Mouse (Mus musculus): ENCODE measurements at regions not wholly inside any gene's neighbourhood (a gene's known extent, or its start where the extent isn't known, plus 50 kb on each side); places are given as distances from the start of the nearest gene placed in this dataset.
A peak's percentile ranks its signal among the peaks of the same experiment; 100 is the strongest.

DNA sequence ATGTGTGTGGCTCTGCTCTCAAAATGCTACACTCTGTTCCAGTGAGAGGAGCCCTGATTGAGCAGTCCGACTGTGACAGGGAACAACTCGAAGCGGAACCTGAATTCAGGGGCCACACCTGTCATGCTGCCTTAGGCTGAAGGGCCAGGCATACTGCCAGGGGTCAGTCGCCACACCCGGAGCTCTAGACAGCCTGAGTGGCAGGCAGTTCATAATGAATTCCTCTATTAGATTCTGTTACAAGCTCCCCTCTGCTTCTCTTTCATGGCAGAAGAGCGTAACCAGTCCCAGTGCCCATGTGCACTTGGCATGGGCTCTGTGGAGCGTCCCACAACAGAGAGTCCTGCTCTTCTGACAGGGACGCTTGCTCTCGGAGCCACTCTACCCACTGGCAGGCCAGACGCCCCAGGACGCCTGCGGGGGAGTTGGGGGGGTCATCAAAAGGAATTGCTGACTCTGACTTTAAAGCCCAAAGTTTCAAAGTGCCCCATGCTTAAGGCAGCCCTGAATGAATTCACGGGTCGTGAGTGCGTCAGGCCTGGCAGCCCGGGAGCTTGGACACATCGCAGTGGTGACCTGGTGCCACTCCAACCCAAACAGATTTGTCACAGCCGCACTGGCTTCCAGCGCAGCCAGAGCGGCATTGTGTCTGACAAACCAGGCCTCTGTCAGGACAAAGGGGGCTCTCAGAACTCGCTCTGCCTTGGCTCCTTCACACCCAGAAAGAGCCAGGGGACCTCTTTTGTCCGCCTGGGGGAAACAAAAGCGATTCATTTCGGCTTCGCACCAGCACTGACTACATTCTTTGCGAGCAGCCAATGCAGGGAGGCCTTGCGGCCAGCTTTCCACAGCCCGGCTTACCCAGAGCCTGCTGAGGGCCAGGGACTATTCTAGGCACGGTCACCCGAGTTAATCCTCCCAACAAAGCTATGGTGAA is 144.1 kb downstream of the Nufip1 start:
- Histone ChIP-seq H3K36me3 (replicated peaks) (no peaks in the 10 kb centered on the region), H3K27ac (peak overlapping the region; percentile 92), H3K4me3 (peak overlapping the region; percentile 35), H3K9me3 (no peaks in the 10 kb centered on the region), H3K4me1 (peaks cover 84% of the 10 kb centered on the region), H3K27me3 (ENCODE audit: poor library complexity, severe bottlenecking) (peaks cover 23% of the 10 kb centered on the region; the same call in 1 of the 2 replicates)
- DNase-seq (ENCODE audit: extremely low spot score, low spot score) = peak; percentile 91
- WGBS = 6% methylated on average over 30 of the region's 30 CpGs

DNA sequence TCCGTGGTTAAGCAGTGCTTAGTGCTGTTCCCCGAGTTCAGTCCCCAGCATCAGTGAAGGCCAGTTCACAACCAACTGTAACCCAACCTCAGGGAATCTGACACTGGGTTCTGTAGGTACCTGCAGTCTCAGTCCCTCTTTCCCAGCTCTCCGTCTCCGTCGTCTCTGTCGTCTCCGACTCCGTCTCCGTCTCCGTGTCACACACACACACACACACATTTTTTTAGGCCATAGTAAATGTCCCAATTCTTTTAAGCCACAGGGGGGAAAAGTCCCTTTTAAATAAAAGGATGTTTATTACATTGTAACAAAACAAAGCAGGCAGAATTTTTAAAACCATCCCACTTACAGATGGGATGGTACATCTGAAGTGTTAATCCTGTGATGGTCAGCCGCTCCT is 145.3 kb downstream of the Nufip1 start:
- H3K4me3 ChIP-seq = peak overlapping the region; percentile 35; the same call in 1 of the 2 replicates
- peaks cover 93% of the 10 kb centered on the region for H3K4me1 ChIP-seq
- no peaks in the 10 kb centered on the region for H3K9me3 ChIP-seq
- WGBS = 61% methylated on average over 11 of the region's 11 CpGs
- no peaks in the 10 kb centered on the region for H3K36me3 ChIP-seq (replicated peaks)
- peak overlapping the region; percentile 92 for H3K27ac ChIP-seq
- H3K27me3 ChIP-seq (ENCODE audit: poor library complexity, severe bottlenecking) = peaks cover 23% of the 10 kb centered on the region; the same call in 1 of the 2 replicates
- no peak for DNase-seq (ENCODE audit: extremely low spot score, low spot score)

DNA sequence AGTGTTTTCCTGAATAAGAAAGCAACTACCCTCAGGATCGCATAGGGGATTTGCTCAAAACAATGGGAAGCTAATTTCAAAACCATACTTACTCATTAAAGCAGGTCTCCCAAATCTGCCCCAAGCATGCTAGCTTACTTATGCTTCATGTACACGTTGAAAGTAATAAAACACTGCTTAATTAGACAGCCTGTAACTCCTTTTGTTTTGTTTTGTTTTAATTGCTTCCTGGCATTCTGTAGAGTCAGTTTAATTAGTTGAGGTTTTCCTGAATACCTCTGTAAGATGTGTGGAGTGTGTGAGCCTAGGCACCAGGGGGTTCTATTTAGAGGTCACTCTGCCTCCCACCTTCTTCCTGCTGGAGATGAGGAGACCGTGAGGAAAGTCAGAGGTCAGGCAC is 147.9 kb downstream of the Nufip1 start:
- 5% methylated on average over 3 of the region's 3 CpGs for WGBS
- H3K4me1 ChIP-seq = peaks cover 80% of the 10 kb centered on the region

DNA sequence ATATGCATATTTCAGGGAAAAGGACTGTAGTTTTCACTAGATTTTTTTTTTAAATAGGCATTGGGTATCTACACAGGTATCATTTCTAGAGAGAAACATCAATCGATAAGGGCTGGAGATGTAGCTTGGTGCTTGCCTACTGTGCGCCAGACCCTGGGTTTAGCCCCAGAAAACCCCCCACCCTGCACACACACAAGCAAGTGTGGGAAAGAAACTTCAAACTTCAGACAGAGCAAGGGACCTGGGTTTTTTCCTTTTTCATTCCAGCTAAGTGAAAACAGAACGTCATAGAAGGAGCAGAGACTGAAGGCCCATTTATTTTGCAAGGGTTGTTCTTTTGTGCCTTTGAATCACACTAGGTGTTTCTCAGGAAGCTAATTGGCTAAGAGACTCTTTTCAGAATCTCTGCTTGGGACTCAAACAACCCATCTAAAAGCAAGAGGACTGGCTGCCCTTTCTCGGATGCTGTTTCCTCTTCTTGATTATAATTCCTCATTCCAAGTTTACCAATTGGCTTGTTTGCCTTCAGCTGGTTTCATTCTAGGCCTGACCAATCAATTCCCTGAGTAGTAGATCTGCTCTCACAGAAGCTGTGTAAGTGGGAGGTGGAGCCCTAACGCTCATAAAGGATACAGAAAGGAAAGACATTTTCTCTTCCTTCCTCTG is 150.1 kb downstream of the Nufip1 start:
- H3K27ac ChIP-seq = peak overlapping the region; percentile 71
- WGBS = 53% methylated on average over 5 of the region's 5 CpGs
- H3K4me3 ChIP-seq = no peak overlapping the region
- peaks cover 59% of the 10 kb centered on the region for H3K4me1 ChIP-seq
- H3K36me3 ChIP-seq (replicated peaks) = no peaks in the 10 kb centered on the region
- H3K27me3 ChIP-seq (ENCODE audit: poor library complexity, severe bottlenecking) = peaks cover 5% of the 10 kb centered on the region; the same call in 1 of the 2 replicates
- no peak for DNase-seq (ENCODE audit: extremely low spot score, low spot score)
- no peaks in the 10 kb centered on the region for H3K9me3 ChIP-seq

More for the DNA sequence above, 147.9 kb downstream of the Nufip1 start:
- peaks cover 8% of the 10 kb centered on the region; the same call in 1 of the 2 replicates for H3K27me3 ChIP-seq (ENCODE audit: poor library complexity, severe bottlenecking)
- H3K4me3 ChIP-seq = no peak overlapping the region
- DNase-seq (ENCODE audit: extremely low spot score, low spot score) = no peak
- no peaks in the 10 kb centered on the region for H3K9me3 ChIP-seq
- H3K36me3 ChIP-seq (replicated peaks) = no peaks in the 10 kb centered on the region
- H3K27ac ChIP-seq = peak overlapping the region; percentile 54; the same call in 1 of the 2 replicates

DNA sequence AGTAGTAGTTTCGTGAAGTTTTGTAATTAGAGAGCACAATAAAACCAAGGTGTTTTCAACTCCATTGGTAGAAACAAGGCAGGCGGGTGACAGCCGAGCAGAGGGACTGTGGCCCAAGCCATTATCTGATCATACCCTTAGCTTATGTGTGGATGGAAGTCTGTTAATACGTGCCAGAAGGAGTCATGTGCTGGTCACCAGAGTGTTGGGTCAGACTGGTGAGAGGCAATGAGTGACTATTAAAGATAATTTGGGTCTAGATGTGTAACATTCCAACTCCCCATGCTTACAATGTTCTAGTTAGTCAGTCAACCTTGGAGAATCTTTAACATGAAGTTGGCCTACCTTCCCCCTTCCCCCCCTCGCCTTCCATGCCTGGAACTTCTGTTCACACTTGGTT is 151.1 kb upstream of the Tsc22d1 start:
- no peak overlapping the region for H3K4me3 ChIP-seq
- peaks cover 38% of the 10 kb centered on the region for H3K4me1 ChIP-seq
- no peak for DNase-seq (ENCODE audit: extremely low spot score, low spot score)
- 91% methylated on average over 5 of the region's 5 CpGs for WGBS
- 0 out of 2 replicates have a peak, but pooled peaks cover 7% of the 10 kb centered on the region for H3K9me3 ChIP-seq
- no peaks in the 10 kb centered on the region for H3K36me3 ChIP-seq (replicated peaks)
- no peaks in the 10 kb centered on the region for H3K27me3 ChIP-seq (ENCODE audit: poor library complexity, severe bottlenecking)
- H3K27ac ChIP-seq = no peak overlapping the region

DNA sequence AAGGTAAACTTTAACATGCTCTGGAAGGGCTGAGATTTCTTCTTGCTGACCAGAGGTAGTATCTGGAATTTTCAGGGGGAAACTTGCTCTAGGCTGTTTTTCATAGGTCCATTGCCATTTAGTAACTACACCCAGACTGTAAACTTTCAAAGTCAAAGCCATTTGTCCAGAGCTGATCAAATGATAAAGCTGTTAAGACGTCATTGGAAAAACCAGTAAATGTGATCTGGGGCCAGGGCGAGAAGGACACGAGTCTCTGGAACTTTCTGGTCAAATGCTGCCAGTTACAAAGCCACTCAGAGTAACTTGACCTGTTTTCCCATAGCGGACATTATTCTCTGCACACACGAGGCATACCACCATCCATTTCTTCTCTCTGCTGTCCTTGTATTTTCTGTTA is 148.9 kb upstream of the Tsc22d1 start:
- no peaks in the 10 kb centered on the region for H3K36me3 ChIP-seq (replicated peaks)
- peaks cover 17% of the 10 kb centered on the region for H3K4me1 ChIP-seq
- 0 out of 2 replicates have a peak, but pooled peaks cover 7% of the 10 kb centered on the region for H3K9me3 ChIP-seq
- 95% methylated on average over 5 of the region's 5 CpGs for WGBS
- DNase-seq (ENCODE audit: extremely low spot score, low spot score) = no peak
- no peak overlapping the region for H3K27ac ChIP-seq
- H3K4me3 ChIP-seq = no peak overlapping the region
- no peaks in the 10 kb centered on the region for H3K27me3 ChIP-seq (ENCODE audit: poor library complexity, severe bottlenecking)

DNA sequence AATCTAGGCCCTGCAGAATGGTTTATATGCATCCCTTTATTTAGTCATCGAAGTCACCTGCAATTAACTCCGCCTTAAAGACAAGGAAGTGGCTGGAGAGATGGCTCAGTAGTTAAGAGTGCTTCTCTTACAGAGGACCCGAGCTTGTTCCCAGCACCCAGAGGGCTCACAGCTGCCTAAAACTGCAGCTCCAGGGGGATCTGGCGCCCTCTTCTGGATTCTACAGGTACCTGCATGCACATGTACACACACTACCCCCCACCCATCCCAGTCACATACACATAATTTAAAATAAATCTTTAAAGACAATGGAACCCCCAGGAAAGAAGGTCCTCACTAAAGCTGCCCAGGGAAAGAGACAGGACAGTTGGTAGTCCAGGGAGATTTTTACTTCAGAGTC is 148.5 kb upstream of the Tsc22d1 start:
- H3K4me3 ChIP-seq = no peak overlapping the region
- no peak overlapping the region for H3K27ac ChIP-seq
- WGBS = 85% methylated on average over 4 of the region's 4 CpGs
- H3K4me1 ChIP-seq = peaks cover 13% of the 10 kb centered on the region
- 0 out of 2 replicates have a peak, but pooled peaks cover 7% of the 10 kb centered on the region for H3K9me3 ChIP-seq
- no peaks in the 10 kb centered on the region for H3K36me3 ChIP-seq (replicated peaks)
- no peaks in the 10 kb centered on the region for H3K27me3 ChIP-seq (ENCODE audit: poor library complexity, severe bottlenecking)
- no peak for DNase-seq (ENCODE audit: extremely low spot score, low spot score)

DNA sequence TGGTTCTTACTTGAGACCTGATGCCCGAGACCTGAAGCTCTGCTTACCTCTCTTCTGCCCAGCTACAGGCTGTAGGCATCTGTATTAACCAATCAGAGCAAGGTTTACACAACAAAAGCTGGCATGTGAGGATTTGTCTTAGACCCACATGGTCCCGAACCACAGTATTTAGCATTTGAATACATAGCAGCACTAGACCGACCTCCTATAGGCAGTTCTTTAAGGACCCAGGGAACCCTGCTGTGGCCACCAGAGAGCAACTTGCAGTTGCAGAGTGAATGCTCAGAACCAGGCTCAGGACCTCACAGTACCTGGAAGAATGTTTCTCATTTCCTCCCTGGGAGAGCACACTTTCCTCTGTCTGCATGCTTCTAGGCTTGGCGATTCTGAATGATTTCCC is 147.7 kb upstream of the Tsc22d1 start:
- no peaks in the 10 kb centered on the region for H3K36me3 ChIP-seq (replicated peaks)
- 14% methylated on average over 4 of the region's 4 CpGs for WGBS
- peaks cover 8% of the 10 kb centered on the region for H3K4me1 ChIP-seq
- no peak overlapping the region for H3K4me3 ChIP-seq
- H3K27me3 ChIP-seq (ENCODE audit: poor library complexity, severe bottlenecking) = no peaks in the 10 kb centered on the region
- 0 out of 2 replicates have a peak, but pooled peaks cover 7% of the 10 kb centered on the region for H3K9me3 ChIP-seq
- no peak for DNase-seq (ENCODE audit: extremely low spot score, low spot score)
- peak overlapping the region; percentile 13; the same call in 1 of the 2 replicates for H3K27ac ChIP-seq

DNA sequence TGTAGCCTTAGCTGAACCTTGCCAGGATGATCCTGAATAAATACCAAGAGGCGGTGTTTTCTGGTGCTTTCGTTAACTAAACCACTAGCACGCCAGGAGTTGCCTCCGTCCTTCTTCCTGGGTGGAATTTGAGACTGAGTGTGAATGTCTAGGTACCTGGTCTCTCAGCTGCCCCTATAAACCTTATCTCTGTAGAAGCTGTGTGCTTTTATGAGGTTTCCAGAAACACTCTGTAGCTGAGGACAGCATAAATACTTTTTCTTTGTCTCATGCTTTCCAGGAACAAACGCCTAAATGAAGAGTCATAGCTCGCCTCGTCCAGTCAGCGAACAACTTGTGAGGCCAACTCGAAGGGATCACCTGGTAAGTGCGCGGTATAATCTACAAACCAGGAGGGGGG is 143.6 kb upstream of the Tsc22d1 start:
- Histone ChIP-seq H3K4me1 (peaks cover 8% of the 10 kb centered on the region), H3K4me3 (no peak overlapping the region), H3K36me3 (replicated peaks) (no peaks in the 10 kb centered on the region), H3K27ac (no peak overlapping the region), H3K27me3 (ENCODE audit: poor library complexity, severe bottlenecking) (no peaks in the 10 kb centered on the region), H3K9me3 (0 out of 2 replicates have a peak, but pooled peaks cover 3% of the 10 kb centered on the region)
- DNase-seq (ENCODE audit: extremely low spot score, low spot score) = no peak
- 89% methylated on average over 11 of the region's 11 CpGs for WGBS

DNA sequence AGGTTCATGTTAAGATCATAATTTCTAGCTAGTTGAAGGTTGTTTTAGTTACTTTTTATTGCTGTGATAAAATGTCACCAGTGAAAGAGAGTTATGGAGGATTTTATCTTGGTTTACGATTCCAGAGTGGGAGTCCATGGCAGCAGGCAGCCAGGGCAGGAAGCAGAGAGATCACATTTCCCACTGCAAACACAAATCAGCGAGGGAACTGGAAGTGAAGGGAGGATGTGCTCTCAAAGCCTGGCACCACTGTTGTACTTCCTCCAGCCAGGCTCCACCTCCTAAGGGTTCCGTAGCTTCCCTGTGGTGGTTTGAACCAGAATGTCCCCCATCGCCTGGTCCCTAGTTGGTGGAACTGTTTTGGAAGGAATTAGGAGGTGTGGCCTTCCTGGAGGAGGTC is 141.9 kb upstream of the Tsc22d1 start:
- no peaks in the 10 kb centered on the region for H3K9me3 ChIP-seq
- no peaks in the 10 kb centered on the region for H3K4me1 ChIP-seq
- no peaks in the 10 kb centered on the region for H3K27me3 ChIP-seq (ENCODE audit: poor library complexity, severe bottlenecking)
- H3K36me3 ChIP-seq (replicated peaks) = no peaks in the 10 kb centered on the region
- H3K27ac ChIP-seq = no peak overlapping the region
- no peak for DNase-seq (ENCODE audit: extremely low spot score, low spot score)
- H3K4me3 ChIP-seq = no peak overlapping the region
- WGBS = 90% methylated on average over 4 of the region's 4 CpGs

DNA sequence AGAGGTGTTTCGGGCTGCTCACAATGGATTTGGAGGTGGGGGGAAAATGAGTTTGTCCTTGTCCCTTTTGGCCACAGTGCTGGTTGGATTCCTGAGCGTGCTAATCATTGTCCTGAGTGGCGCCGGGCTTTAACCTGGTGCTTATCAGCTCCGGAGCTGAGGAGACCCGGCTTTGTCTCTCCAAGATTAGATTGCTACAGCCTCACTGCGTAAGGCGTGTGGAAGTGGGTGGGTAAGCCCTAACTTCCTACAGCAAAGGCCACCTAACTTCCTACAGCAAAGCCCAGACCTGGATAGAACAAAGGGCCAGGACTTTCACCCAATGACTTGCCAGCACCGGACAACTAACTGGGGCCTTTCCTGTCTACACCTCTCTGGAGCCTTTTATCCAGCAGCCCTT is 138.1 kb upstream of the Tsc22d1 start:
- WGBS = 88% methylated on average over 9 of the region's 9 CpGs
- no peaks in the 10 kb centered on the region for H3K36me3 ChIP-seq (replicated peaks)

DNA sequence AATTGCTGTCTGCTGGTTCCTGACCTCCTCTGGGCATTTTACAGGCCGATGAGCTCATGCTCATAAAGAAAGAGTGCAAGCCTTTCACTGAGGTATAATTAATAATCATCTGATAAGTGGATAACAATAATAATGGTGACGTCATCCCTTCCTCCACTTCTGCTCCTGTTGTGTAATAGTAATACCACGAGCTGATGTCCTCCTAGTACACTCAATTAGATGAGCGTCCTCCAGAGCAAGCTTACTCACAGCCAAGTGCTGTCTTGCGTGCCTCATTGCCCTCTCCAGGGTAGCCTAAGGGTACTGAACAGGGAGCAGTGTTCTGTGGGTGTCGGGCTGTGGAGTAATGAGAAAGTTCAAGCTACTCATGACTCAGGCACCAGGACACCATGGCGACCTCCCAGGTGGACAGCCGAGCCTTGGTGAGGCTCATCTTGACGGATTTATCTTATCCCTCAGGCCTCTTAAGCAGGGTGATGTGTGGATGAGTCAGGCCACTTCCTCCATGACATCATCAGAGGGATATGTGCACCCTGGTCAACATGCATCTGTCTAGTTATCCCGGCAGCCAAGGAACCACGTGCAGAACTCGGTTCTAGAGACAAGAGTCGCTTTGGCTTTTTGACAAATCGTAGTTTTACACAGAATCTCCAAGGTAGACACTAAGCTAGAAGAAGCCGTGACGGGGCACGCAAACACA is 135.9 kb upstream of the Tsc22d1 start:
- WGBS = 92% methylated on average over 17 of the region's 17 CpGs
- H3K4me3 ChIP-seq = no peak overlapping the region
- DNase-seq (ENCODE audit: extremely low spot score, low spot score) = no peak
- H3K27ac ChIP-seq = 0 out of 2 replicates have a peak overlapping the region, but pooled peaks have one; percentile 35
- H3K4me1 ChIP-seq = peaks cover 12% of the 10 kb centered on the region
- H3K27me3 ChIP-seq (ENCODE audit: poor library complexity, severe bottlenecking) = no peaks in the 10 kb centered on the region
- no peaks in the 10 kb centered on the region for H3K9me3 ChIP-seq
- H3K36me3 ChIP-seq (replicated peaks) = no peaks in the 10 kb centered on the region

More for the DNA sequence above, 138.1 kb upstream of the Tsc22d1 start:
- Histone ChIP-seq H3K4me1 (peaks cover 5% of the 10 kb centered on the region), H3K27ac (no peak overlapping the region), H3K9me3 (no peaks in the 10 kb centered on the region), H3K27me3 (ENCODE audit: poor library complexity, severe bottlenecking) (no peaks in the 10 kb centered on the region), H3K4me3 (no peak overlapping the region)
- DNase-seq (ENCODE audit: extremely low spot score, low spot score) = no peak
